Mouse (Mus musculus) lung, adult 2 months (tissue): Measurements from ENCODE around the gene Adcy7. TPM values are rescaled to one million over a fixed set of nuclear protein-coding genes. Genes with fewer than 3 reads are reported as not detected.
A peak's percentile ranks its signal among the peaks of the same experiment; 100 is the strongest.

Source experiments
- DNase-seq: peaks from one replicate; pipeline ENCODE4 v3.0.0; 2022
- H3K4me1 ChIP-seq: fragments of 200-500 bp; 2 replicates; pipeline ENCODE4 v1.6.1; 2011; ENCODE audit warnings: low read length; ENCODE audit not compliant: control insufficient read depth, insufficient read depth
- H3K4me3 ChIP-seq: fragments of 200-500 bp; replicated peaks from 2 replicates; pipeline ENCODE3; 2011; ENCODE audit warnings: low read depth, mild to moderate bottlenecking, control low read depth, low read length; ENCODE audit errors: extremely low read depth
- CTCF ChIP-seq: fragments of 200-500 bp; IDR thresholded peaks from 2 replicates; pipeline ENCODE4 v1.5.1; 2011; ENCODE audit warnings: mild to moderate bottlenecking, low read length, control low read depth; ENCODE audit not compliant: insufficient read depth
- POLR2A ChIP-seq: fragments of 200-500 bp; IDR thresholded peaks from 2 replicates; pipeline ENCODE4 v1.6.1; 2011; ENCODE audit warnings: low read depth, mild to moderate bottlenecking, control low read depth, low read length, borderline replicate concordance; ENCODE audit errors: extremely low read depth
- WGBS: fragments of 180-500 bp; shearing (Covaris S2); methylation state at CpG from one replicate; pipeline ENCODE4 v1.1.7; 2018; 5-methylcytosine and 5-hydroxymethylcytosine counted together
- polyA plus RNA-seq: library from polyadenylated mRNA; depleted of rRNA; stranded (reverse); fragments of >200 nt; gene quantifications from 2 replicates; pipeline ENCODE4 v1.2.3, GENCODE M21; 2012

The Adcy7 gene
- polyA plus RNA-seq, 1 experiment = 60.0 TPM

- Histone ChIP-seq H3K4me3 (no peak overlapping the region), H3K4me1 (peaks cover 5% of the 10 kb centered on the region; the same call in 1 of the 2 replicates)
- TF ChIP-seq POLR2A (no peak), CTCF (peak; percentile 19; the same call in 1 of the 2 replicates)
- DNase-seq = no peak
- WGBS = 56% methylated on average over 7 of the region's 7 CpGs
Measured at GRCm38 (mm10) chr8:88269107-88269875, 2.9 kb upstream of the Adcy7 start.

GRCm38 (mm10) chr8:88270086-88270485, 2.1 kb upstream of the Adcy7 start:
- peaks cover 5% of the 10 kb centered on the region; the same call in 1 of the 2 replicates for H3K4me1 ChIP-seq
- DNase-seq = no peak
- H3K4me3 ChIP-seq = no peak overlapping the region
- WGBS = 71% methylated on average over 3 of the region's 3 CpGs
- TF ChIP-seq CTCF (no peak), POLR2A (no peak)

GRCm38 (mm10) chr8:88273051-88273430, 838 bp downstream of the Adcy7 start:
- WGBS = 55% methylated on average over 7 of the region's 7 CpGs
- no peak for DNase-seq
- H3K4me1 ChIP-seq = 0 out of 2 replicates have a peak, but pooled peaks cover 3% of the 10 kb centered on the region
- peak overlapping the region; percentile 56 for H3K4me3 ChIP-seq
- no peak for TF ChIP-seq CTCF
- TF ChIP-seq POLR2A = no peak

GRCm38 (mm10) chr8:88274090-88274489, 1.9 kb downstream of the Adcy7 start:
- TF ChIP-seq POLR2A = no peak
- TF ChIP-seq CTCF = no peak
- no peak for DNase-seq
- no peak overlapping the region for H3K4me3 ChIP-seq
- H3K4me1 ChIP-seq = peaks cover 3% of the 10 kb centered on the region; the same call in 1 of the 2 replicates
- WGBS = 82% methylated on average over 5 of the region's 5 CpGs

- peaks cover 11% of the 10 kb centered on the region for H3K4me1 ChIP-seq
- TF ChIP-seq CTCF (no peak), POLR2A (no peak)
- DNase-seq = no peak
- 40% methylated on average over 5 of the region's 5 CpGs for WGBS
- no peak overlapping the region for H3K4me3 ChIP-seq
Measured at GRCm38 (mm10) chr8:88279220-88279619, 7.0 kb downstream of the Adcy7 start.

GRCm38 (mm10) chr8:88279670-88280069, 7.5 kb downstream of the Adcy7 start:
- H3K4me1 ChIP-seq = peaks cover 11% of the 10 kb centered on the region
- H3K4me3 ChIP-seq = no peak overlapping the region
- TF ChIP-seq POLR2A = no peak
- TF ChIP-seq CTCF = no peak
- 21% methylated on average over 6 of the region's 6 CpGs for WGBS
- no peak for DNase-seq

- no peak for TF ChIP-seq CTCF
- TF ChIP-seq POLR2A = no peak
- Histone ChIP-seq H3K4me1 (peaks cover 13% of the 10 kb centered on the region), H3K4me3 (no peak overlapping the region)
- DNase-seq = no peak
- 74% methylated on average over 7 of the region's 7 CpGs for WGBS
Measured at GRCm38 (mm10) chr8:88280904-88281303, 8.7 kb downstream of the Adcy7 start.

- peaks cover 13% of the 10 kb centered on the region for H3K4me1 ChIP-seq
- TF ChIP-seq CTCF (no peak), POLR2A (no peak)
- DNase-seq = peak; percentile 65
- whole genome bisulfite sequencing = 24% methylated on average over 8 of the region's 8 CpGs
- no peak overlapping the region for H3K4me3 ChIP-seq
Measured at GRCm38 (mm10) chr8:88282684-88283083, 10.5 kb downstream of the Adcy7 start.

- TF ChIP-seq POLR2A (no peak), CTCF (no peak)
- DNase-seq = no peak
- H3K4me3 ChIP-seq = no peak overlapping the region
- WGBS = 72% methylated on average over 13 of the region's 13 CpGs
- H3K4me1 ChIP-seq = peaks cover 13% of the 10 kb centered on the region
Measured at GRCm38 (mm10) chr8:88283243-88284115, 11.3 kb downstream of the Adcy7 start.

GRCm38 (mm10) chr8:88284738-88285137, 12.5 kb downstream of the Adcy7 start:
- peaks cover 8% of the 10 kb centered on the region for H3K4me1 ChIP-seq
- TF ChIP-seq CTCF (no peak), POLR2A (no peak)
- DNase-seq = no peak
- H3K4me3 ChIP-seq = no peak overlapping the region
- WGBS = 59% methylated on average over 7 of the region's 7 CpGs
